Mouse (Mus musculus): ENCODE data around the gene Cavin1. TPM values are rescaled to one million over a fixed set of nuclear protein-coding genes. Genes with fewer than 3 reads are reported as not detected.

Cavin1 gene
- polyA plus RNA-seq, 1 experiment: not detected

DNA sequence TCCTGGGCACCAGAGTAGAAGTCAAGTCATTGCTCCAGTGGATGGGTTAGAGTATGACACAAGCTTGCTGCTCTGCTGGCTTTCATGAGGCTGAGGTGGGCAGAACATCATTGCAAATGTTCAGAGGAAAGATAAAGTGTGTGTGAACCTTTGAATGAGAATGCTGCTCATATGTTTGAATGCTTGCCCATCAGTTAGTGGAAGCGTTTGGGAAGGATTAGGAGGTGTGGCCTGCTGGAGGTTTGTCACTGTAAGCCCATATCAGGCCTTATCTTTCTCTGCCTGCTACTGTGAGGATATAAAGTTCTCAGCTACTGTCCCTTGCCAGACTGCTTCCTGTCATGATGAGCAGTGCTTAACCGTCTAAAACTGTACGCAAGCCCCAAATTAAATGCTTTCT lies 55.6 kb downstream of the Cavin1 start:
- peaks cover 9% of the 10 kb centered on the region for H3K4me1 ChIP-seq (ENCODE audit: control insufficient read depth, insufficient read depth, low read length)
- WGBS: 78% methylated on average over 3 of the region's 3 CpGs
- no peak overlapping the region for H3K27ac ChIP-seq (ENCODE audit: insufficient read depth, low read depth, low read length)
- H3K4me3 ChIP-seq (ENCODE audit: insufficient read depth, low read depth, low read length): no peak overlapping the region
- TF ChIP-seq POLR2A (IDR thresholded peaks at IDR 0.05; ENCODE audit: insufficient read depth, low read depth, low read length) (no peak), CTCF (IDR thresholded peaks at IDR 0.05; ENCODE audit: insufficient read depth, low read depth, low read length) (no peak)

- 60% methylated on average over 5 of the region's 5 CpGs for WGBS
- Histone ChIP-seq H3K4me1 (ENCODE audit: control insufficient read depth, insufficient read depth, low read length) (peaks cover 9% of the 10 kb centered on the region), H3K27ac (ENCODE audit: insufficient read depth, low read depth, low read length) (no peak overlapping the region), H3K4me3 (ENCODE audit: insufficient read depth, low read depth, low read length) (no peak overlapping the region)
- TF ChIP-seq POLR2A (IDR thresholded peaks at IDR 0.05; ENCODE audit: insufficient read depth, low read depth, low read length) (no peak), CTCF (IDR thresholded peaks at IDR 0.05; ENCODE audit: insufficient read depth, low read depth, low read length) (no peak)
Observed at GRCm38 (mm10) chr11:100914415-100914814, 56.3 kb downstream of the Cavin1 start.

DNA sequence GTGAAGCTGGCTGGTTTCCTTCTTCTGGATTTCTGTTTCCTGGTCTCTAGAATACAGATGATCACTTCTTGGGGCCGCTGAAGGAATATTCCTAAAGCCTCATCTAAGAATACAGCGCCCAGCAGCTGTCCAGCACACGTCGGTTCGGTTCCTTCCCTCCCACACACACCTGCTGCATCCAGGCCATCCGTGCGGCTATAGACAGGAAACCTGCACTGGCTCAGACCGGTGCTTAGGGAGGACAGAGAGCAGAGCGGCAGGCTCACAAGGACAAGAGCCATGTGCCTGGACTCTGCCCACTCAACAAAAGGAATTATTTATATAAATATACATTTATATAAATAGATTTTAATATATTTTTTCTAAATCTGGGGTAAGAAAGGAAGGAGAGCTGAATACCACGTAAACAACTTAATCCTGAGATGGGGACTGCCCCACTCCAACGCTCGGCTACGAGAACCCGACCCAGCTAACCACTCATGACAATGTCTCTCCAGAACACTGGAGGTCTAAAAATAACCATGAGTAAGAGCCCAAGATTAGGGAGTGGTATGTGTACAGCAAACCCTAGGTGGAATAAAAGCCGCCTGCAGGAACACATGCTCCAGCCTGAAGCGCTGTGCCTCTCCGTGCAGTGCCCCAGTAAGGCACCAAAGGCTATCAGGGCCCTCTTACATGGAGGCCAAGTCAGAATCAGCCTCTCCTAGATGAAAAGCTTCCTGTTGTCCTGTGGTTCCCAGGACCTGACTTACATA lies 58.1 kb downstream of the Cavin1 start:
- 61% methylated on average over 17 of the region's 17 CpGs for WGBS
- H3K4me1 ChIP-seq (ENCODE audit: control insufficient read depth, insufficient read depth, low read length): peaks cover 9% of the 10 kb centered on the region
- no peak overlapping the region for H3K27ac ChIP-seq (ENCODE audit: insufficient read depth, low read depth, low read length)
- no peak overlapping the region for H3K4me3 ChIP-seq (ENCODE audit: insufficient read depth, low read depth, low read length)
- TF ChIP-seq POLR2A (IDR thresholded peaks at IDR 0.05; ENCODE audit: insufficient read depth, low read depth, low read length) (no peak), CTCF (IDR thresholded peaks at IDR 0.05; ENCODE audit: insufficient read depth, low read depth, low read length) (no peak)

GRCm38 (mm10) chr11:100908567-100908966 lies 62.1 kb downstream of the Cavin1 start:
- Histone ChIP-seq H3K4me3 (ENCODE audit: insufficient read depth, low read depth, low read length) (no peak overlapping the region), H3K4me1 (ENCODE audit: control insufficient read depth, insufficient read depth, low read length) (peaks cover 9% of the 10 kb centered on the region), H3K27ac (ENCODE audit: insufficient read depth, low read depth, low read length) (no peak overlapping the region)
- TF ChIP-seq CTCF (IDR thresholded peaks at IDR 0.05; ENCODE audit: insufficient read depth, low read depth, low read length) (no peak), POLR2A (IDR thresholded peaks at IDR 0.05; ENCODE audit: insufficient read depth, low read depth, low read length) (no peak)
- 89% methylated on average over 9 of the region's 9 CpGs for WGBS

- no peak overlapping the region for H3K27ac ChIP-seq (ENCODE audit: insufficient read depth, low read depth, low read length)
- WGBS: 83% methylated on average over 2 of the region's 2 CpGs
Observed at GRCm38 (mm10) chr11:100908112-100908511, 62.6 kb downstream of the Cavin1 start.

GRCm38 (mm10) chr11:100906885-100907284 lies 63.8 kb downstream of the Cavin1 start:
- WGBS: 86% methylated on average over 4 of the region's 4 CpGs

More at GRCm38 (mm10) chr11:100908112-100908511, 62.6 kb downstream of the Cavin1 start:
- no peak for TF ChIP-seq POLR2A (IDR thresholded peaks at IDR 0.05; ENCODE audit: insufficient read depth, low read depth, low read length)
- TF ChIP-seq CTCF (IDR thresholded peaks at IDR 0.05; ENCODE audit: insufficient read depth, low read depth, low read length): no peak
- Histone ChIP-seq H3K4me1 (ENCODE audit: control insufficient read depth, insufficient read depth, low read length) (peaks cover 7% of the 10 kb centered on the region), H3K4me3 (ENCODE audit: insufficient read depth, low read depth, low read length) (no peak overlapping the region)

More at GRCm38 (mm10) chr11:100906885-100907284, 63.8 kb downstream of the Cavin1 start:
- TF ChIP-seq POLR2A (IDR thresholded peaks at IDR 0.05; ENCODE audit: insufficient read depth, low read depth, low read length): no peak
- TF ChIP-seq CTCF (IDR thresholded peaks at IDR 0.05; ENCODE audit: insufficient read depth, low read depth, low read length): no peak
- no peaks in the 10 kb centered on the region for H3K4me1 ChIP-seq (ENCODE audit: control insufficient read depth, insufficient read depth, low read length)
- no peak overlapping the region for H3K4me3 ChIP-seq (ENCODE audit: insufficient read depth, low read depth, low read length)
- no peak overlapping the region for H3K27ac ChIP-seq (ENCODE audit: insufficient read depth, low read depth, low read length)

Other genes with a start within 250 kb of the Cavin1 start
- gene Rab5c, start 232.7 kb downstream of the Cavin1 start, polyA plus RNA-seq (2012; ENCODE audit: insufficient read depth, insufficient read length, low replicate concordance, missing spikeins): not detected in 2 replicates
- gene Kcnh4, start 210.9 kb downstream of the Cavin1 start, polyA plus RNA-seq (2012; ENCODE audit: insufficient read depth, insufficient read length, low replicate concordance, missing spikeins): not detected in 2 replicates
- not detected in 2 replicates for gene Hcrt, start 208.0 kb downstream of the Cavin1 start, polyA plus RNA-seq (2012; ENCODE audit: insufficient read depth, insufficient read length, low replicate concordance, missing spikeins)
- not detected in 2 replicates for gene Ghdc, start 199.9 kb downstream of the Cavin1 start, polyA plus RNA-seq (2012; ENCODE audit: insufficient read depth, insufficient read length, low replicate concordance, missing spikeins)
- 121 TPM in 1 of 2 replicates, not detected in the other for gene Stat5b, start 120.2 kb downstream of the Cavin1 start, polyA plus RNA-seq (2012; ENCODE audit: insufficient read depth, insufficient read length, low replicate concordance, missing spikeins)
- gene Stat5a, start 111.5 kb downstream of the Cavin1 start, polyA plus RNA-seq (2012; ENCODE audit: insufficient read depth, insufficient read length, low replicate concordance, missing spikeins): not detected in 2 replicates
- not detected in 2 replicates for gene Stat3, start 31.3 kb downstream of the Cavin1 start, polyA plus RNA-seq (2012; ENCODE audit: insufficient read depth, insufficient read length, low replicate concordance, missing spikeins)
- gene Atp6v0a1, start 38.6 kb upstream of the Cavin1 start, polyA plus RNA-seq (2012; ENCODE audit: insufficient read depth, insufficient read length, low replicate concordance, missing spikeins): 524 TPM in 1 of 2 replicates, not detected in the other
- gene Naglu, start 99.1 kb upstream of the Cavin1 start, polyA plus RNA-seq (2012; ENCODE audit: insufficient read depth, insufficient read length, low replicate concordance, missing spikeins): not detected in 2 replicates
- gene Hsd17b1, start 107.5 kb upstream of the Cavin1 start, polyA plus RNA-seq (2012; ENCODE audit: insufficient read depth, insufficient read length, low replicate concordance, missing spikeins): not detected in 2 replicates
- not detected in 2 replicates for gene Coasy, start 111.7 kb upstream of the Cavin1 start, polyA plus RNA-seq (2012; ENCODE audit: insufficient read depth, insufficient read length, low replicate concordance, missing spikeins)
- gene Mlx, start 116.4 kb upstream of the Cavin1 start, polyA plus RNA-seq (2012; ENCODE audit: insufficient read depth, insufficient read length, low replicate concordance, missing spikeins): not detected in 2 replicates
- gene Psmc3ip, start 124.5 kb upstream of the Cavin1 start, polyA plus RNA-seq (2012; ENCODE audit: insufficient read depth, insufficient read length, low replicate concordance, missing spikeins): not detected in 2 replicates
- gene Retreg3, start 149.0 kb upstream of the Cavin1 start, polyA plus RNA-seq (2012; ENCODE audit: insufficient read depth, insufficient read length, low replicate concordance, missing spikeins): not detected in 2 replicates
- not detected in 2 replicates for gene Tubg1, start 149.1 kb upstream of the Cavin1 start, polyA plus RNA-seq (2012; ENCODE audit: insufficient read depth, insufficient read length, low replicate concordance, missing spikeins)
- gene Tubg2, start 185.0 kb upstream of the Cavin1 start, polyA plus RNA-seq (2012; ENCODE audit: insufficient read depth, insufficient read length, low replicate concordance, missing spikeins): not detected in 2 replicates
- not detected in 2 replicates for gene Cntnap1, start 199.6 kb upstream of the Cavin1 start, polyA plus RNA-seq (2012; ENCODE audit: insufficient read depth, insufficient read length, low replicate concordance, missing spikeins)
- gene Plekhh3, start 200.5 kb upstream of the Cavin1 start, polyA plus RNA-seq (2012; ENCODE audit: insufficient read depth, insufficient read length, low replicate concordance, missing spikeins): not detected in 2 replicates
- not detected in 2 replicates for gene Ccr10, start 204.6 kb upstream of the Cavin1 start, polyA plus RNA-seq (2012; ENCODE audit: insufficient read depth, insufficient read length, low replicate concordance, missing spikeins)

Measured in olfactory bulb, adult 2 months (tissue).